16 mouse cellular contexts compared by ENCODE assay signal in the genomic region with DNA sequence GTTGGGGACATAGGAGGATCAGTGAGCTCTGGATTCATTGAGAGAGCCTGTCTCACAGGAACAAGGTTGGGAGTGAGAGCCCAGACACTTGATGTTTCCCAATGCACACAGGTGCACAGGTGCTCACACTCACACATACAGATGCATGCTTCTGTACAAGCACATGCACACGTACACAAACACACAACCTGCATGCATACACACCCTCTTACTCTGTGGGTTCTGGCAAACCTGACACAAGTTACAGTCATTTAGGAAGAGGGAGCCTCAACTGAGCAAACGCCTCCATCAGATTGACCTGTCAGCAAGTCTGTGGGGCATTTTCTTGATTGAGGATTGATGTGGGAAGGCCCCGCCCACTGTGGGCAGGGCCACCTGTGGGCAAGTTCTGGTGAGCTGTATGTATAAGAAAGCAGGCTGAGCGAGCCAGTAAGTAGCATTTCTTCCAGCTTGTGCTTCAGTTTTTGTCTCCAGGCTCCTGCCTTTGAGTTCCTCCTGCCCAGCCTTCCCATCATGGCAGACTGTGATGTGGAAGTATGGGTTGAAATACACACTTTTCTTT.
"Had no signal": no experiment of that assay in that cellular context is flagged by ENCODE, and none has a peak within 500 bp of the region (broad histone marks: within the 10 kb centered on the region; RNA-seq: fewer than 3 reads in every experiment).

No protein-coding gene starts in this region.

- H3K27me3 ChIP-seq: neural tube, embryonic 13.5 days had no signal

- H3K4me2 ChIP-seq: neural tube, embryonic 13.5 days had no signal

- ATAC-seq: lung, postnatal 0 days; midbrain, embryonic 16.5 days had no signal

- H3K36me3 ChIP-seq: limb, embryonic 10.5 days; midbrain, embryonic 10.5 days; neural tube, embryonic 13.5 days had no signal

- H3K27ac ChIP-seq: left cerebral cortex, adult 2 months; limb, embryonic 10.5 days; liver, embryonic 14.5 days; midbrain, embryonic 10.5 days; neural tube, embryonic 13.5 days had no signal

- H3K4me3 ChIP-seq: left cerebral cortex, adult 2 months; limb, embryonic 10.5 days; midbrain, embryonic 10.5 days; neural tube, embryonic 13.5 days had no signal

- H3K9ac ChIP-seq: liver, embryonic 14.5 days; neural tube, embryonic 13.5 days had no signal

- H3K9me3 ChIP-seq: limb, embryonic 10.5 days; midbrain, embryonic 10.5 days; neural tube, embryonic 13.5 days had no signal

- DNase-seq: kidney, adult 18-20 months; kidney, postnatal 10 days; lung, adult 2 months; lung, postnatal 36 days; retina, postnatal 1 day; right cerebral cortex, postnatal 4 days; spleen, adult 18-20 months; thymus, adult 2 months; thymus, postnatal 36 days had no signal
